Mouse (Mus musculus) embryonic facial prominence, embryonic 10.5 days (tissue): ENCODE results near the gene Fuom. TPM values are rescaled to one million over a fixed set of nuclear protein-coding genes. Genes with fewer than 3 reads are reported as not detected.

Experiments
- DNase-seq: peaks from one replicate; pipeline ENCODE4 v3.0.0-alpha.2; 2017; ENCODE audit warnings: low spot score
- H3K27ac ChIP-seq: fragments of 300-500 bp; sonication (generic); replicated peaks from 2 replicates; pipeline ENCODE4 v1.5.1; 2016; ENCODE audit warnings: mild to moderate bottlenecking
- H3K27me3 ChIP-seq: fragments of 300-500 bp; sonication (generic); replicated peaks from 2 replicates; pipeline ENCODE4 v1.6.1; 2016; ENCODE audit warnings: low read depth, mild to moderate bottlenecking; ENCODE audit not compliant: poor library complexity, severe bottlenecking
- H3K36me3 ChIP-seq: fragments of 300-500 bp; sonication (generic); replicated peaks from 2 replicates; pipeline ENCODE4 v1.6.1; 2016; ENCODE audit warnings: mild to moderate bottlenecking, moderate library complexity
- H3K4me1 ChIP-seq: fragments of 300-500 bp; sonication (generic); 2 replicates; pipeline ENCODE4 v1.6.1; 2016
- H3K4me3 ChIP-seq: fragments of 300-500 bp; sonication (generic); 2 replicates; pipeline ENCODE4 v1.5.1; 2016; ENCODE audit warnings: mild to moderate bottlenecking, moderate library complexity
- H3K9me3 ChIP-seq: fragments of 300-500 bp; sonication (generic); 2 replicates; pipeline ENCODE4 v1.6.1; 2016; ENCODE audit warnings: mild to moderate bottlenecking
- WGBS: fragments of 180-500 bp; shearing (Covaris S2); methylation state at CpG from one replicate; pipeline ENCODE4 v1.1.7; 2016; 5-methylcytosine and 5-hydroxymethylcytosine counted together
- polyA plus RNA-seq: library from polyadenylated mRNA; unstranded; fragments of >200 nt; fragmentation: Nextera tagmentation; extraction: Ambion mirVana; gene quantifications from 2 replicates; pipeline ENCODE4 v1.2.1, GENCODE M21; 2016

Fuom gene
- polyA plus RNA-seq, 1 experiment from 2014 or later = 15.9 TPM

DNA sequence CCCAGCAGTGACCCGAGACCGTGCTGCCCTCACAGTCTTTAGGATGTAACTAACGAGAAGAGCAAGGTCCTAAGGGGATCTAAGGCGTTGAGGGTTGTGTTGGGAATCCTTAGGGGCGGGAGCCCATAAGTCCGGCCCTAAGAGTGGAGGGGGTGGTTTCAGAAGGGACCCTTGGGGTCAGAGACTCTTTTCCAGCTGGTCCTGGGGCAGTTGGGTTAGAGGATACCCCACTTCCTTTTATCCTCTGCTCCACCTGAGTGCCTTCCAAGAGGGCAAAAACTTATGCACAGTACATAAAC is 40.5 kb downstream of the Fuom start:
- Histone ChIP-seq H3K9me3 (no peaks in the 10 kb centered on the region), H3K4me1 (peaks cover 53% of the 10 kb centered on the region), H3K27me3 (peaks cover 100% of the 10 kb centered on the region), H3K4me3 (peak overlapping the region; percentile 58), H3K27ac (no peak overlapping the region; the same call in 1 of the 2 replicates), H3K36me3 (no peaks in the 10 kb centered on the region)
- WGBS = under 1% methylated on average over 6 of the region's 6 CpGs
- DNase-seq = no peak

- Histone ChIP-seq H3K4me1 (peaks cover 53% of the 10 kb centered on the region), H3K27me3 (peaks cover 100% of the 10 kb centered on the region), H3K36me3 (no peaks in the 10 kb centered on the region), H3K9me3 (no peaks in the 10 kb centered on the region), H3K4me3 (peak overlapping the region; percentile 58), H3K27ac (peak overlapping the region; percentile 80)
- under 1% methylated on average over 47 of the region's 47 CpGs for WGBS
- peak; percentile 79 for DNase-seq
Measured at GRCm38 (mm10) chr7:140060936-140061831, 41.1 kb downstream of the Fuom start.

GRCm38 (mm10) chr7:140059601-140060000 is 42.6 kb downstream of the Fuom start:
- H3K9me3 ChIP-seq = no peaks in the 10 kb centered on the region
- 19% methylated on average over 4 of the region's 4 CpGs for WGBS
- peaks cover 53% of the 10 kb centered on the region for H3K4me1 ChIP-seq
- no peak overlapping the region for H3K27ac ChIP-seq
- no peaks in the 10 kb centered on the region for H3K36me3 ChIP-seq
- peaks cover 100% of the 10 kb centered on the region for H3K27me3 ChIP-seq
- no peak for DNase-seq
- H3K4me3 ChIP-seq = no peak overlapping the region

GRCm38 (mm10) chr7:140058528-140058927 is 43.7 kb downstream of the Fuom start:
- peaks cover 100% of the 10 kb centered on the region for H3K27me3 ChIP-seq
- H3K27ac ChIP-seq = peak overlapping the region; percentile 89
- peaks cover 53% of the 10 kb centered on the region for H3K4me1 ChIP-seq
- no peaks in the 10 kb centered on the region for H3K36me3 ChIP-seq
- H3K9me3 ChIP-seq = no peaks in the 10 kb centered on the region
- 17% methylated on average over 7 of the region's 7 CpGs for WGBS
- H3K4me3 ChIP-seq = peak overlapping the region; percentile 66
- DNase-seq = no peak

- Histone ChIP-seq H3K4me3 (peak overlapping the region; percentile 66), H3K9me3 (no peaks in the 10 kb centered on the region), H3K36me3 (no peaks in the 10 kb centered on the region), H3K27ac (peak overlapping the region; percentile 89), H3K4me1 (peaks cover 49% of the 10 kb centered on the region), H3K27me3 (peaks cover 100% of the 10 kb centered on the region)
- 3% methylated on average over 53 of the region's 53 CpGs for WGBS
- DNase-seq = peak; percentile 86
Measured at GRCm38 (mm10) chr7:140057413-140058407, 44.5 kb downstream of the Fuom start.

- H3K36me3 ChIP-seq = no peaks in the 10 kb centered on the region
- peaks cover 100% of the 10 kb centered on the region for H3K27me3 ChIP-seq
- no peak overlapping the region for H3K4me3 ChIP-seq
- H3K4me1 ChIP-seq = peaks cover 27% of the 10 kb centered on the region
- DNase-seq = no peak
- no peaks in the 10 kb centered on the region for H3K9me3 ChIP-seq
- H3K27ac ChIP-seq = no peak overlapping the region
- 80% methylated on average over 4 of the region's 4 CpGs for WGBS
Measured at GRCm38 (mm10) chr7:140054124-140054523, 48.1 kb downstream of the Fuom start.

DNA sequence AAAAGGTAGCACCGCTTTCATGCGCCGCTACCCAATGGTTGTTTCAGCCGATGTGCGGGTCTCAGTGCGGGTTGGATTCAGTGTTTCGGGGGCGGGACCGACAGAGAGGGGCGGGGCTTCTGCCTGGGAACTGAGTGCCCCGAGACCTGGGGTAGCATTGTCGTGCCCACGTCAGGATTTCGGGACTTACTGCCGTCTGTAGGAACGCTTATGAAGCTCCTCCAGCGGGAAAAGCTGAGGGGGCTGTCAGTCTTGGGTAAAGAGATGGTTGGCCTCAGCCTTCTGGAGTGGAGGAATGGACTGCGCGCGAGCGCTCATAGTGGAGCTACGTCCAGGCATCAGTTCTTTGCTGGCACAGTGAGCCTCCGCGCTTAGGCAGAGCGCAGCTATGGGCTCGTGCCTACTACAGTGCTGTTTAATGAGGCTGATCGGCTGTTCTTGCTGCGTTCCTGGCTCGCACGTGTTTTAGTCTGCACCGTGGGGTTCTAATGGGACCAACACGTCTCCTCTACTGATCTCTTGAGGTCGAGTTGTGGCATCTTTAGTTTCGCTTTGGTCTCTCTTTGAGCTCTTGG is 53.0 kb downstream of the Fuom start:
- Histone ChIP-seq H3K27ac (no peak overlapping the region), H3K27me3 (peaks cover 100% of the 10 kb centered on the region), H3K9me3 (no peaks in the 10 kb centered on the region), H3K4me1 (peaks cover 22% of the 10 kb centered on the region), H3K36me3 (no peaks in the 10 kb centered on the region), H3K4me3 (peak overlapping the region; percentile 53)
- peak; percentile 55 for DNase-seq
- under 1% methylated on average over 34 of the region's 34 CpGs for WGBS

- Histone ChIP-seq H3K4me3 (peak within 1 kb of the TSS; percentile 53), H3K27me3 (peaks cover 100% of the 10 kb centered on the region), H3K9me3 (no peaks in the 10 kb centered on the region), H3K4me1 (peaks cover 22% of the 10 kb centered on the region), H3K27ac (no peak within 1 kb of the TSS), H3K36me3 (no peaks in the 10 kb centered on the region)
- peak; percentile 53 for DNase-seq
- WGBS = under 1% methylated on average over 56 of the region's 56 CpGs
Measured at GRCm38 (mm10) chr7:140048361-140049114, 53.7 kb downstream of the Fuom start, which contains the start of gene Msx3. TSS of gene Msx3 (minus strand) at chr7:140049089.

DNA sequence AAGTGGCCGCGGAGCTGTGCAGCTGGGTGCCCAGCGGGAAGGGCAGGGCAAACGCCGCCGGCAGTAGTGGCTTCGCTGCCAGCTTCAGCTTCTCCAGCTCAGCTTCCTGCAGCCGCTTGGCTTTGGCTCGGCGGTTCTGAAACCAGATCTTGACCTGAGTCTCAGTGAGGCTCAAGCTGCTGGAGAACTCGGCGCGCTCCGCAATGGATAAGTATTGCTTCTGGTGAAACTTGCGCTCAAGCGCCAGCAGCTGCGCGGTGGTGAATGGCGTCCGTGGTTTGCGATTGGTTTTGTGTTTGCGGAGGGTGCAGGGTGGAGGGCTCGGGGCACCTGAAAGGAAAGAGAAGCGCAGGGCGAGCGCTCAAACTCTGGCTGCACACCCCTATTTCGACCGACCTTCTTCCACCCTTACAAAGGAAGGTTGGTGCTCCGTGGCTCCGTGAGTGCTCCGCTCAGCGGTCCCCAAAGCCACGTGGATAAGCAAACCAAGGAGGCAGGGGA is 54.4 kb downstream of the Fuom start:
- peaks cover 95% of the 10 kb centered on the region for H3K27me3 ChIP-seq
- H3K4me3 ChIP-seq = peak overlapping the region; percentile 53
- no peaks in the 10 kb centered on the region for H3K36me3 ChIP-seq
- peaks cover 22% of the 10 kb centered on the region for H3K4me1 ChIP-seq
- H3K27ac ChIP-seq = no peak overlapping the region; the same call in 1 of the 2 replicates
- no peaks in the 10 kb centered on the region for H3K9me3 ChIP-seq
- WGBS = under 1% methylated on average over 33 of the region's 33 CpGs
- peak; percentile 67 for DNase-seq
